13 mouse cellular contexts compared by ENCODE assay signal in genomic region chr13:24641491-24642430, GRCm38 (mm10). TPM values are rescaled to one million over a fixed set of nuclear protein-coding genes. Genes with fewer than 3 reads are reported as not detected.
DNase-seq lines count a peak whose midpoint lies in the region; ATAC-seq lines count a peak whose summit lies in the region.
"Had no signal": no experiment of that assay in that cellular context is flagged by ENCODE, and none has a peak within 500 bp of the region (broad histone marks: within the 10 kb centered on the region; RNA-seq: fewer than 3 reads in every experiment).

No protein-coding gene starts in this region.

- peaks cover 53% of the 10 kb centered on the region for H3K4me1 ChIP-seq in heart, embryonic 16.5 days (ENCODE audit: control insufficient read depth, insufficient read depth, low read length)
- peaks cover 46% of the 10 kb centered on the region for H3K4me1 ChIP-seq in forebrain, embryonic 10.5 days
- peaks cover 16% of the 10 kb centered on the region for H3K4me1 ChIP-seq in hindbrain, embryonic 16.5 days (ENCODE audit: control insufficient read depth, insufficient read depth, low read depth, low read length)
- H3K4me1 ChIP-seq in midbrain, embryonic 15.5 days: peaks cover 35% of the 10 kb centered on the region

- WGBS in heart, embryonic 16.5 days: 58% methylated on average over 7 of the region's 7 CpGs
- 40% methylated on average over 7 of the region's 7 CpGs for WGBS in forebrain, embryonic 10.5 days
- WGBS in hindbrain, embryonic 16.5 days: 37% methylated on average over 7 of the region's 7 CpGs
- 24% methylated on average over 7 of the region's 7 CpGs for WGBS in midbrain, embryonic 15.5 days

- H3K27ac ChIP-seq in heart, embryonic 16.5 days (ENCODE audit: low read length): 0 out of 2 replicates have a peak overlapping the region, but pooled peaks have one; percentile 5
- H3K27ac ChIP-seq in forebrain, embryonic 10.5 days: peak overlapping the region; percentile 31; the same call in 1 of the 2 replicates
- peak overlapping the region; percentile 21; the same call in 1 of the 2 replicates for H3K27ac ChIP-seq in hindbrain, embryonic 16.5 days (ENCODE audit: low read depth, low read length)
- H3K27ac ChIP-seq in midbrain, embryonic 15.5 days: peak overlapping the region; percentile 90
- H3K27ac ChIP-seq: limb, embryonic 13.5 days had no signal

- no peaks in the 10 kb centered on the region for H3K27me3 ChIP-seq in heart, embryonic 16.5 days (ENCODE audit: control insufficient read depth, insufficient read depth, low read length)
- peaks cover 58% of the 10 kb centered on the region for H3K27me3 ChIP-seq in forebrain, embryonic 10.5 days (ENCODE audit: poor library complexity, severe bottlenecking)
- H3K27me3 ChIP-seq in hindbrain, embryonic 16.5 days (replicated peaks; ENCODE audit: control insufficient read depth, insufficient read depth, low read length): no peaks in the 10 kb centered on the region
- 0 out of 2 replicates have a peak, but pooled peaks cover 2% of the 10 kb centered on the region for H3K27me3 ChIP-seq in midbrain, embryonic 15.5 days (replicated peaks)

- H3K4me2 ChIP-seq in heart, embryonic 16.5 days (ENCODE audit: low read depth, low read length): peak overlapping the region; percentile 8; the same call in 1 of the 2 replicates
- peak overlapping the region; percentile 40 for H3K4me2 ChIP-seq in hindbrain, embryonic 16.5 days (ENCODE audit: low read length)
- H3K4me2 ChIP-seq in midbrain, embryonic 15.5 days: peak overlapping the region; percentile 79
- H3K4me2 ChIP-seq: limb, embryonic 13.5 days had no signal

- H3K4me3 ChIP-seq in heart, embryonic 16.5 days (ENCODE audit: low read length): no peak overlapping the region
- H3K4me3 ChIP-seq in forebrain, embryonic 10.5 days: no peak overlapping the region
- peak overlapping the region; percentile 8 for H3K4me3 ChIP-seq in hindbrain, embryonic 16.5 days (ENCODE audit: low read length)
- peak overlapping the region; percentile 74 for H3K4me3 ChIP-seq in midbrain, embryonic 15.5 days
- H3K4me3 ChIP-seq: limb, embryonic 13.5 days had no signal

- no peaks in the 10 kb centered on the region for H3K36me3 ChIP-seq in heart, embryonic 16.5 days (ENCODE audit: control insufficient read depth, insufficient read depth)
- no peaks in the 10 kb centered on the region for H3K36me3 ChIP-seq in forebrain, embryonic 10.5 days (replicated peaks)
- no peaks in the 10 kb centered on the region for H3K36me3 ChIP-seq in hindbrain, embryonic 16.5 days (ENCODE audit: control insufficient read depth, insufficient read depth, low read length)
- no peaks in the 10 kb centered on the region for H3K36me3 ChIP-seq in midbrain, embryonic 15.5 days (replicated peaks)
- H3K36me3 ChIP-seq: limb, embryonic 13.5 days had no signal

- no peak overlapping the region for H3K9ac ChIP-seq in heart, embryonic 16.5 days (ENCODE audit: low read length)
- H3K9ac ChIP-seq in hindbrain, embryonic 16.5 days (ENCODE audit: low read depth, low read length): no peak overlapping the region
- H3K9ac ChIP-seq in midbrain, embryonic 15.5 days: peak overlapping the region; percentile 15; the same call in 1 of the 2 replicates
- H3K9ac ChIP-seq: limb, embryonic 13.5 days had no signal

- H3K9me3 ChIP-seq in heart, embryonic 16.5 days (replicated peaks; ENCODE audit: control insufficient read depth, low read length): no peaks in the 10 kb centered on the region
- H3K9me3 ChIP-seq in forebrain, embryonic 10.5 days: no peaks in the 10 kb centered on the region
- H3K9me3 ChIP-seq in hindbrain, embryonic 16.5 days (ENCODE audit: control insufficient read depth, low read length): no peaks in the 10 kb centered on the region
- H3K9me3 ChIP-seq in midbrain, embryonic 15.5 days: no peaks in the 10 kb centered on the region
- H3K9me3 ChIP-seq: limb, embryonic 13.5 days had no signal

- no peak for DNase-seq in heart, adult 11 months
- DNase-seq in forebrain, embryonic 10.5 days (ENCODE audit: extremely low spot score, low spot score): no peak
- no peak for DNase-seq in heart, adult 18-20 months
- DNase-seq in kidney, postnatal 4 days: no peak
- no peak for DNase-seq in right cerebral cortex, adult 18-20 months
- DNase-seq: adrenal gland, postnatal 25 days; cerebellum, postnatal 14 days; heart, postnatal 4 days; right cerebral cortex, postnatal 14 days had no signal

- no peak for ATAC-seq in heart, embryonic 16.5 days (replicated peaks; ENCODE audit: extremely low read depth, insufficient read depth, low FRiP score)
- no peak for ATAC-seq in hindbrain, embryonic 16.5 days
- no peak for ATAC-seq in midbrain, embryonic 15.5 days (replicated peaks)

RNA-seq across cellular contexts. Expression of gene Ripor2, which starts 59.8 kb away (rescaled TPM):
- polyA plus RNA-seq in heart, embryonic 16.5 days (2015; fragmentation: Nextera tagmentation; extraction: Ambion mirVana): 17.3 and 17.8 TPM in 2 replicates
- 1.5 and 2.2 TPM in 2 replicates for polyA plus RNA-seq in forebrain, embryonic 10.5 days (2016; fragmentation: Nextera tagmentation; extraction: Ambion mirVana)
- 19.1 and 22.8 TPM in 2 replicates for polyA plus RNA-seq in hindbrain, embryonic 16.5 days (2015; fragmentation: Nextera tagmentation; extraction: Ambion mirVana)
- polyA plus RNA-seq in midbrain, embryonic 15.5 days (2015; fragmentation: Nextera tagmentation; extraction: Ambion mirVana): 32.3 and 34.0 TPM in 2 replicates
- total RNA-seq in heart, adult 18-20 months (2021): 10 to 100 TPM in 1 of 2 experiments, 1 to 10 TPM in 1; 7.0 to 11.4 TPM

Comparison
In these comparisons a context has a peak if more than half of its experiments do, and no peak if none do; other contexts are left out.
1. H3K27ac ChIP-seq: peak in every context shown above with its lines; median percentile 90 in midbrain, embryonic 15.5 days; 31 in forebrain, embryonic 10.5 days; 21 in hindbrain, embryonic 16.5 days; 5 in heart, embryonic 16.5 days.
2. H3K4me2 ChIP-seq: peak in every context shown above with its lines; median percentile 79 in midbrain, embryonic 15.5 days; 40 in hindbrain, embryonic 16.5 days; 8 in heart, embryonic 16.5 days.
3. H3K4me3 ChIP-seq: peak in hindbrain, embryonic 16.5 days (single experiment) and midbrain, embryonic 15.5 days (single experiment); none in heart, embryonic 16.5 days (single experiment) and forebrain, embryonic 10.5 days (single experiment).